Mouse (Mus musculus): ENCODE measurements around the gene Kif2a. TPM values are rescaled to one million over a fixed set of nuclear protein-coding genes. Genes with fewer than 3 reads are reported as not detected.
A peak's percentile ranks its signal among the peaks of the same experiment; 100 is the strongest.
"Not testable (repeated sequence)": the region's sequence is repeated elsewhere in the genome, so short reads cannot be mapped to it uniquely, and the experiment has no call there.

Kif2a gene
- polyA plus RNA-seq, 1 experiment from 2014 or later, result 10.2 TPM

- Histone ChIP-seq H3K9me3 (replicated peaks; ENCODE audit: control insufficient read depth, low read length) (no peaks in the 10 kb centered on the region), H3K4me3 (replicated peaks; ENCODE audit: low read length) (no peak overlapping the region), H3K4me1 (ENCODE audit: control insufficient read depth, insufficient read depth, low read length) (no peaks in the 10 kb centered on the region), H3K4me2 (ENCODE audit: low read depth, low read length) (no peak overlapping the region), H3K9ac (ENCODE audit: low read length) (no peak overlapping the region), H3K27ac (ENCODE audit: low read length) (peak overlapping the region; percentile 5; the same call in 1 of the 2 replicates), H3K36me3 (ENCODE audit: control insufficient read depth, insufficient read depth, low read length) (no peaks in the 10 kb centered on the region), H3K27me3 (ENCODE audit: control insufficient read depth, insufficient read depth, low read length) (no peaks in the 10 kb centered on the region)
- ATAC-seq (ENCODE audit: insufficient read depth, low FRiP score), result no peak
- whole genome bisulfite sequencing, result 86% methylated on average over 2 of the region's 2 CpGs
These were observed 23.9 kb downstream of the Kif2a start for GRCm38 (mm10) chr13:106998026-106998425.

- H3K9ac ChIP-seq (ENCODE audit: low read length); H3K36me3 ChIP-seq (ENCODE audit: control insufficient read depth, insufficient read depth, low read length); H3K9me3 ChIP-seq (replicated peaks; ENCODE audit: control insufficient read depth, low read length); H3K4me2 ChIP-seq (ENCODE audit: low read depth, low read length); H3K4me3 ChIP-seq (replicated peaks; ENCODE audit: low read length); H3K27me3 ChIP-seq (ENCODE audit: control insufficient read depth, insufficient read depth, low read length); H3K4me1 ChIP-seq (ENCODE audit: control insufficient read depth, insufficient read depth, low read length); H3K27ac ChIP-seq (ENCODE audit: low read length); ATAC-seq (ENCODE audit: insufficient read depth, low FRiP score): not testable (repeated sequence)
- WGBS, result 100% methylated on average over 4 of the region's 4 CpGs
These were observed 24.4 kb downstream of the Kif2a start for GRCm38 (mm10) chr13:106997557-106997956.

- Histone ChIP-seq H3K27me3 (ENCODE audit: control insufficient read depth, insufficient read depth, low read length) (no peaks in the 10 kb centered on the region), H3K36me3 (ENCODE audit: control insufficient read depth, insufficient read depth, low read length) (no peaks in the 10 kb centered on the region), H3K9me3 (replicated peaks; ENCODE audit: control insufficient read depth, low read length) (no peaks in the 10 kb centered on the region), H3K9ac (ENCODE audit: low read length) (no peak overlapping the region), H3K4me2 (ENCODE audit: low read depth, low read length) (no peak overlapping the region), H3K4me1 (ENCODE audit: control insufficient read depth, insufficient read depth, low read length) (no peaks in the 10 kb centered on the region), H3K4me3 (replicated peaks; ENCODE audit: low read length) (no peak overlapping the region), H3K27ac (ENCODE audit: low read length) (no peak overlapping the region)
- WGBS, result 75% methylated on average over 2 of the region's 2 CpGs
- ATAC-seq (ENCODE audit: insufficient read depth, low FRiP score), result no peak
These were observed 25.0 kb downstream of the Kif2a start for GRCm38 (mm10) chr13:106996891-106997290.

GRCm38 (mm10) chr13:106961496-106961895 is 60.4 kb downstream of the Kif2a start:
- Histone ChIP-seq H3K27me3 (ENCODE audit: control insufficient read depth, insufficient read depth, low read length) (no peaks in the 10 kb centered on the region), H3K36me3 (ENCODE audit: control insufficient read depth, insufficient read depth, low read length) (peaks cover 17% of the 10 kb centered on the region; the same call in 1 of the 2 replicates)
- 90% methylated on average over 4 of the region's 4 CpGs for WGBS

GRCm38 (mm10) chr13:106960557-106960956 is 61.4 kb downstream of the Kif2a start:
- Histone ChIP-seq H3K4me1 (ENCODE audit: control insufficient read depth, insufficient read depth, low read length) (no peaks in the 10 kb centered on the region), H3K9ac (ENCODE audit: low read length) (no peak overlapping the region), H3K27ac (ENCODE audit: low read length) (no peak overlapping the region), H3K4me3 (replicated peaks; ENCODE audit: low read length) (no peak overlapping the region), H3K36me3 (ENCODE audit: control insufficient read depth, insufficient read depth, low read length) (peaks cover 17% of the 10 kb centered on the region; the same call in 1 of the 2 replicates), H3K9me3 (replicated peaks; ENCODE audit: control insufficient read depth, low read length) (no peaks in the 10 kb centered on the region), H3K4me2 (ENCODE audit: low read depth, low read length) (no peak overlapping the region), H3K27me3 (ENCODE audit: control insufficient read depth, insufficient read depth, low read length) (no peaks in the 10 kb centered on the region)
- no peak for ATAC-seq (ENCODE audit: insufficient read depth, low FRiP score)
- 87% methylated on average over 3 of the region's 3 CpGs for WGBS

More at GRCm38 (mm10) chr13:106961496-106961895, 60.4 kb downstream of the Kif2a start:
- no peak overlapping the region for H3K4me3 ChIP-seq (replicated peaks; ENCODE audit: low read length)
- H3K9ac ChIP-seq (ENCODE audit: low read length), result no peak overlapping the region
- H3K9me3 ChIP-seq (replicated peaks; ENCODE audit: control insufficient read depth, low read length), result no peaks in the 10 kb centered on the region
- H3K4me1 ChIP-seq (ENCODE audit: control insufficient read depth, insufficient read depth, low read length), result no peaks in the 10 kb centered on the region
- no peak overlapping the region for H3K27ac ChIP-seq (ENCODE audit: low read length)
- ATAC-seq (ENCODE audit: insufficient read depth, low FRiP score), result no peak
- no peak overlapping the region for H3K4me2 ChIP-seq (ENCODE audit: low read depth, low read length)

- Histone ChIP-seq H3K9me3 (replicated peaks; ENCODE audit: control insufficient read depth, low read length) (no peaks in the 10 kb centered on the region), H3K4me2 (ENCODE audit: low read depth, low read length) (no peak overlapping the region), H3K4me1 (ENCODE audit: control insufficient read depth, insufficient read depth, low read length) (no peaks in the 10 kb centered on the region), H3K36me3 (ENCODE audit: control insufficient read depth, insufficient read depth, low read length) (peaks cover 14% of the 10 kb centered on the region; the same call in 1 of the 2 replicates), H3K4me3 (replicated peaks; ENCODE audit: low read length) (no peak overlapping the region), H3K27ac (ENCODE audit: low read length) (no peak overlapping the region), H3K9ac (ENCODE audit: low read length) (no peak overlapping the region), H3K27me3 (ENCODE audit: control insufficient read depth, insufficient read depth, low read length) (no peaks in the 10 kb centered on the region)
- no peak for ATAC-seq (ENCODE audit: insufficient read depth, low FRiP score)
- 80% methylated on average over 3 of the region's 3 CpGs for WGBS
These were observed 63.6 kb downstream of the Kif2a start for GRCm38 (mm10) chr13:106958286-106958685.

- H3K36me3 ChIP-seq (ENCODE audit: control insufficient read depth, insufficient read depth, low read length), result peaks cover 13% of the 10 kb centered on the region; the same call in 1 of the 2 replicates
- WGBS, result 88% methylated on average over 4 of the region's 4 CpGs
- no peak overlapping the region for H3K27ac ChIP-seq (ENCODE audit: low read length)
- no peaks in the 10 kb centered on the region for H3K27me3 ChIP-seq (ENCODE audit: control insufficient read depth, insufficient read depth, low read length)
- H3K4me3 ChIP-seq (replicated peaks; ENCODE audit: low read length), result no peak overlapping the region
- ATAC-seq (ENCODE audit: insufficient read depth, low FRiP score), result no peak
- no peaks in the 10 kb centered on the region for H3K9me3 ChIP-seq (replicated peaks; ENCODE audit: control insufficient read depth, low read length)
- no peak overlapping the region for H3K4me2 ChIP-seq (ENCODE audit: low read depth, low read length)
- no peaks in the 10 kb centered on the region for H3K4me1 ChIP-seq (ENCODE audit: control insufficient read depth, insufficient read depth, low read length)
- H3K9ac ChIP-seq (ENCODE audit: low read length), result no peak overlapping the region
These were observed 64.4 kb downstream of the Kif2a start for GRCm38 (mm10) chr13:106957554-106957953.

GRCm38 (mm10) chr13:106954880-106955279 is 67.0 kb downstream of the Kif2a start:
- no peak for ATAC-seq (ENCODE audit: insufficient read depth, low FRiP score)
- Histone ChIP-seq H3K36me3 (ENCODE audit: control insufficient read depth, insufficient read depth, low read length) (peaks cover 18% of the 10 kb centered on the region; the same call in 1 of the 2 replicates), H3K9me3 (replicated peaks; ENCODE audit: control insufficient read depth, low read length) (no peaks in the 10 kb centered on the region), H3K27me3 (ENCODE audit: control insufficient read depth, insufficient read depth, low read length) (no peaks in the 10 kb centered on the region), H3K4me3 (replicated peaks; ENCODE audit: low read length) (no peak overlapping the region), H3K4me2 (ENCODE audit: low read depth, low read length) (no peak overlapping the region), H3K9ac (ENCODE audit: low read length) (no peak overlapping the region), H3K4me1 (ENCODE audit: control insufficient read depth, insufficient read depth, low read length) (no peaks in the 10 kb centered on the region), H3K27ac (ENCODE audit: low read length) (no peak overlapping the region)
- WGBS, result 85% methylated on average over 3 of the region's 3 CpGs

- peak overlapping the region; percentile 93 for H3K9ac ChIP-seq (ENCODE audit: low read length)
- H3K36me3 ChIP-seq (ENCODE audit: control insufficient read depth, insufficient read depth, low read length), result peaks cover 8% of the 10 kb centered on the region; the same call in 1 of the 2 replicates
- H3K9me3 ChIP-seq (replicated peaks; ENCODE audit: control insufficient read depth, low read length), result no peaks in the 10 kb centered on the region
- H3K4me2 ChIP-seq (ENCODE audit: low read depth, low read length), result peak overlapping the region; percentile 60
- 3% methylated on average over 6 of the region's 6 CpGs for WGBS
- H3K4me3 ChIP-seq (replicated peaks; ENCODE audit: low read length), result peak overlapping the region; percentile 97
- no peak for ATAC-seq (ENCODE audit: insufficient read depth, low FRiP score)
- peaks cover 6% of the 10 kb centered on the region for H3K4me1 ChIP-seq (ENCODE audit: control insufficient read depth, insufficient read depth, low read length)
- peak overlapping the region; percentile 64; the same call in 1 of the 2 replicates for H3K27ac ChIP-seq (ENCODE audit: low read length)
- H3K27me3 ChIP-seq (ENCODE audit: control insufficient read depth, insufficient read depth, low read length), result no peaks in the 10 kb centered on the region
These were observed 74.3 kb downstream of the Kif2a start for GRCm38 (mm10) chr13:106947583-106947982.

Data from stomach, embryonic 16.5 days (tissue).